Mouse (Mus musculus) heart, embryonic 14.5 days (tissue): ENCODE data around the gene Vgf. TPM values are rescaled to one million over a fixed set of nuclear protein-coding genes. Genes with fewer than 3 reads are reported as not detected.

Experiments
- ATAC-seq: fragments of 200-750 bp; cut with Nextera tagmentation; 2 replicates; pipeline ENCODE4 v1.8.0; 2017; ENCODE audit warnings: low read depth, moderate TSS enrichment; ENCODE audit not compliant: insufficient number of reproducible peaks, insufficient read depth, low FRiP score
- H3K27ac ChIP-seq, 2 experiments: fragments of 200-500 bp in 1 of 2; fragments of 300-500 bp in 1 of 2; sonication (generic) in 1 of 2; replicated peaks in 1 of 2; 2 replicates each; pipeline ENCODE4 v1.5.1; 2012 to 2014; ENCODE audit warnings: low read depth in 2 of 2, low read length in 2 of 2, control low read depth in 1 of 2, mild to moderate bottlenecking in 1 of 2, mixed read lengths in 1 of 2; ENCODE audit not compliant: control insufficient read depth in 1 of 2, insufficient read depth in 1 of 2
- H3K27me3 ChIP-seq: fragments of 300-500 bp; sonication (generic); 2 replicates; pipeline ENCODE4 v1.6.1; 2014; ENCODE audit warnings: mild to moderate bottlenecking, low read length, control low read depth; ENCODE audit not compliant: control insufficient read depth, insufficient read depth
- H3K36me3 ChIP-seq: fragments of 300-500 bp; sonication (generic); 2 replicates; pipeline ENCODE4 v1.6.1; 2014; ENCODE audit warnings: mild to moderate bottlenecking, control low read depth, low read length, mixed read lengths; ENCODE audit not compliant: control insufficient read depth, insufficient read depth
- H3K4me1 ChIP-seq, 2 experiments: fragments of 200-500 bp in 1 of 2; fragments of 300-500 bp in 1 of 2; sonication (generic) in 1 of 2; 2 replicates each; pipeline ENCODE4 v1.6.1; 2012 to 2014; ENCODE audit warnings: low read length in 2 of 2, control low read depth in 1 of 2, mixed read lengths in 1 of 2; ENCODE audit not compliant: control insufficient read depth in 2 of 2, insufficient read depth in 2 of 2
- H3K4me2 ChIP-seq: fragments of 300-500 bp; sonication (generic); 2 replicates; pipeline ENCODE4 v1.6.1; 2014; ENCODE audit warnings: mild to moderate bottlenecking, low read length
- H3K4me3 ChIP-seq, 2 experiments: fragments of 200-500 bp in 1 of 2; fragments of 300-500 bp in 1 of 2; sonication (generic) in 1 of 2; 2 replicates each; pipeline ENCODE4 v1.5.1; 2012 to 2014; ENCODE audit warnings: low read length in 2 of 2, mild to moderate bottlenecking in 2 of 2, control low read depth in 1 of 2, low read depth in 1 of 2, moderate library complexity in 1 of 2; ENCODE audit not compliant: control insufficient read depth in 1 of 2, insufficient read depth in 1 of 2
- H3K9ac ChIP-seq: fragments of 300-500 bp; sonication (generic); 2 replicates; pipeline ENCODE4 v1.6.1; 2014; ENCODE audit warnings: mild to moderate bottlenecking, low read length
- H3K9me3 ChIP-seq: fragments of 300-500 bp; sonication (generic); 2 replicates; pipeline ENCODE4 v1.6.1; 2016; ENCODE audit warnings: low read length, control low read depth; ENCODE audit not compliant: control insufficient read depth
- WGBS: fragments of 180-500 bp; shearing (Covaris S2); extraction: QIAGEN DNeasy Blood & Tissue Kit; methylation state at CpG from one replicate; pipeline ENCODE4 v1.1.7; 2014; 5-methylcytosine and 5-hydroxymethylcytosine counted together
- polyA plus RNA-seq: library from polyadenylated mRNA; unstranded; fragments of >200 nt; fragmentation: Nextera tagmentation; extraction: Ambion mirVana; gene quantifications from 2 replicates; pipeline ENCODE4 v1.2.1, GENCODE M21; 2014

The Vgf gene
- polyA plus RNA-seq, 1 experiment from 2014 or later: not detected

GRCm38 (mm10) chr5:137009988-137010387 lies 16.2 kb upstream of the Vgf start:
- Histone ChIP-seq H3K9ac (no peak overlapping the region), H3K36me3 (no peaks in the 10 kb centered on the region), H3K9me3 (no peaks in the 10 kb centered on the region), H3K27me3 (no peaks in the 10 kb centered on the region), H3K27ac (no peak overlapping the region), H3K4me1 (0 out of 4 replicates have a peak, but pooled peaks cover 0 to 4% of the 10 kb centered on the region in 2 experiments), H3K4me3 (no peak overlapping the region), H3K4me2 (no peak overlapping the region)
- no peak for ATAC-seq
- WGBS: 28% methylated on average over 3 of the region's 3 CpGs

GRCm38 (mm10) chr5:137012401-137012950 lies 13.7 kb upstream of the Vgf start:
- no peak overlapping the region for H3K27ac ChIP-seq
- 0 out of 2 replicates have a peak, but pooled peaks cover 4% of the 10 kb centered on the region for H3K9me3 ChIP-seq
- H3K4me1 ChIP-seq: no peaks in the 10 kb centered on the region
- H3K36me3 ChIP-seq: no peaks in the 10 kb centered on the region
- no peaks in the 10 kb centered on the region for H3K27me3 ChIP-seq
- no peak for ATAC-seq
- no peak overlapping the region for H3K9ac ChIP-seq
- no peak overlapping the region for H3K4me3 ChIP-seq
- no peak overlapping the region for H3K4me2 ChIP-seq
- 71% methylated on average over 15 of the region's 15 CpGs for WGBS

GRCm38 (mm10) chr5:137015913-137016312 lies 10.3 kb upstream of the Vgf start:
- no peaks in the 10 kb centered on the region for H3K27me3 ChIP-seq
- no peaks in the 10 kb centered on the region for H3K4me1 ChIP-seq
- H3K27ac ChIP-seq: no peak overlapping the region
- no peak overlapping the region for H3K4me2 ChIP-seq
- H3K36me3 ChIP-seq: no peaks in the 10 kb centered on the region
- H3K9ac ChIP-seq: no peak overlapping the region
- 0 out of 2 replicates have a peak, but pooled peaks cover 4% of the 10 kb centered on the region for H3K9me3 ChIP-seq
- ATAC-seq: no peak
- no peak overlapping the region for H3K4me3 ChIP-seq
- 79% methylated on average over 3 of the region's 3 CpGs for WGBS

- Histone ChIP-seq H3K27ac (no peak overlapping the region), H3K27me3 (peaks cover 57% of the 10 kb centered on the region), H3K4me2 (no peak overlapping the region), H3K9me3 (no peaks in the 10 kb centered on the region), H3K9ac (no peak overlapping the region), H3K4me1 (no peaks in the 10 kb centered on the region; a peak in 2 of 4 replicates), H3K4me3 (no peak overlapping the region), H3K36me3 (no peaks in the 10 kb centered on the region)
- 42% methylated on average over 3 of the region's 3 CpGs for WGBS
- no peak for ATAC-seq
Observed at GRCm38 (mm10) chr5:137024318-137024717, 1.9 kb upstream of the Vgf start.

- no peaks in the 10 kb centered on the region for H3K9me3 ChIP-seq
- no peak overlapping the region for H3K4me3 ChIP-seq
- peaks cover 3 to 6% of the 10 kb centered on the region in 2 experiments; a peak in 2 of 4 replicates for H3K4me1 ChIP-seq
- no peak for ATAC-seq
- no peak overlapping the region for H3K4me2 ChIP-seq
- under 1% methylated on average over 23 of the region's 23 CpGs for WGBS
- H3K9ac ChIP-seq: no peak overlapping the region
- no peaks in the 10 kb centered on the region for H3K36me3 ChIP-seq
- no peak overlapping the region for H3K27ac ChIP-seq
- H3K27me3 ChIP-seq: peaks cover 64% of the 10 kb centered on the region
Observed at GRCm38 (mm10) chr5:137025132-137025531, 1.1 kb upstream of the Vgf start.

- no peak for ATAC-seq
- Histone ChIP-seq H3K4me2 (no peak overlapping the region), H3K27ac (no peak overlapping the region), H3K9ac (no peak overlapping the region), H3K9me3 (no peaks in the 10 kb centered on the region), H3K4me1 (peaks cover 18 to 25% of the 10 kb centered on the region in 2 experiments), H3K27me3 (peaks cover 85% of the 10 kb centered on the region), H3K4me3 (no peak overlapping the region), H3K36me3 (no peaks in the 10 kb centered on the region)
- WGBS: 7% methylated on average over 29 of the region's 29 CpGs
Observed at GRCm38 (mm10) chr5:137028561-137029272, 2.5 kb downstream of the Vgf start.

GRCm38 (mm10) chr5:137029273-137029585 lies 3.0 kb downstream of the Vgf start:
- Histone ChIP-seq H3K9ac (no peak overlapping the region), H3K4me1 (peaks cover 18 to 25% of the 10 kb centered on the region in 2 experiments), H3K4me3 (peak overlapping the region in 1 of 2 experiments; percentile 34; a peak in 1 of 4 replicates), H3K27ac (no peak overlapping the region), H3K27me3 (peaks cover 80% of the 10 kb centered on the region), H3K4me2 (peak overlapping the region; percentile 66), H3K36me3 (no peaks in the 10 kb centered on the region), H3K9me3 (no peaks in the 10 kb centered on the region)
- ATAC-seq: no peak
- 2% methylated on average over 8 of the region's 8 CpGs for WGBS
